Mouse (Mus musculus): ENCODE data around the gene Psmd5.

DNA sequence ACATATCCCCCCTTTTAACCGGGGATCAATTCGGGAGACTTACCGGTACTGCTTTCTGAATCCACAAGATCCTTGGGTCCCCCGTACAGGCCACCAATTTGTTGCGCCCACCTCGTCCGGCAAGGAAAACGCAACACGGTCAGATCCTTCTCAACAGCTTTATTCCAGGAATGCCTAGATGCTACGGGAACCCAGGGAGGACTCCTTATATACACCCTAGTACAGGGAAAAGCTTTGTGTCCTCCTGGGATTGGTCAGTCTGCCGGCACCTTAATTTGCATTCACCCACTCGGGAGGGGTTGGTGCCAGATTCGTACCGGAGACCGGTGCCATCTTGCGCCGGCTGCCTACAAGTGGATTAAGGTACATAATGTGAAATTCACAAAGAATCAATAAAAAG lies 41.1 kb downstream of the Psmd5 start:
- no peak for TF ChIP-seq POLR2A (IDR thresholded peaks at IDR 0.05; ENCODE audit: low read depth, low read length)
- no peak for TF ChIP-seq CTCF (IDR thresholded peaks at IDR 0.05; ENCODE audit: extremely low read depth, insufficient read depth, insufficient read length, insufficient replicate concordance)
